ENCODE assay signal across 13 mouse cellular contexts in the genomic region with DNA sequence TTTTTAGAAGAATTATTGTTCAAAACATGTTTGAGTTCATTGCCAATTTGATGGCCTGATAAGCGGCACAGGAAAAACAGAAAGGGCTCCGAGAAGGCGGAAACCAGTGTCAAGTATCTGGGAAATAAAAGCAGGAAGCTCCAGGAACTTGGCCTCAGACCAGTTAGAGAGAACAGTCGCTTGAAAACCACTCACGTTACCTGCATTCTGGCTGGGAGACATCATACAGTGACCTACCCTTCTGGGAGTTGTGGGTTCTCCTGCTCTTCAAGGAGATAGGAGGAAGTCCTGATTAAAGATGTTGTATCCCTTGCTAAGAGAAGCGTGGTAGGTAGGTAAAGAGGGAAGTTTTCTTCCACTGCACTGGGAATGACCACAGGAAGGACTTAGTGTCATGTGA. TPM values are rescaled to one million over a fixed set of nuclear protein-coding genes. Genes with fewer than 3 reads are reported as not detected.
A peak's percentile ranks its signal among the peaks of the same experiment; 100 is the strongest.
DNase-seq lines count a peak whose midpoint lies in the region; ATAC-seq and TF ChIP-seq lines count a peak whose summit lies in the region.
"Had no signal": no experiment of that assay in that cellular context is flagged by ENCODE, and none has a peak within 500 bp of the region (broad histone marks: within the 10 kb centered on the region; RNA-seq: fewer than 3 reads in every experiment).

No protein-coding gene starts in this region.

- TF ChIP-seq CTCF in kidney, adult 2 months (conservative IDR thresholded peaks at IDR 0.05; ENCODE audit: insufficient read depth, insufficient read length, low read depth, low read length), result no peak

- no peaks in the 10 kb centered on the region for H3K36me3 ChIP-seq in erythroblast, embryonic 14.5 days (ENCODE audit: control insufficient read depth)
- no peaks in the 10 kb centered on the region for H3K36me3 ChIP-seq in kidney, adult 2 months (ENCODE audit: control insufficient read depth, insufficient read depth, low read length)
- H3K36me3 ChIP-seq in liver, embryonic 12.5 days, result no peaks in the 10 kb centered on the region
- H3K36me3 ChIP-seq: midbrain, embryonic 15.5 days had no signal

- H3K27me3 ChIP-seq in erythroblast, embryonic 14.5 days (ENCODE audit: control insufficient read depth), result no peaks in the 10 kb centered on the region
- no peaks in the 10 kb centered on the region for H3K27me3 ChIP-seq in kidney, adult 2 months (replicated peaks; ENCODE audit: control insufficient read depth, insufficient read depth, low read length)
- no peaks in the 10 kb centered on the region for H3K27me3 ChIP-seq in liver, embryonic 12.5 days (replicated peaks)
- H3K27me3 ChIP-seq: limb, embryonic 12.5 days; midbrain, embryonic 15.5 days; neural tube, embryonic 13.5 days had no signal

- WGBS in kidney, adult 2 months, result 43% methylated on average over 6 of the region's 6 CpGs
- 43% methylated on average over 6 of the region's 6 CpGs for WGBS in liver, embryonic 12.5 days (ENCODE audit: insufficient replicate concordance)

- peak; percentile 68 for DNase-seq in kidney, adult 2 months
- DNase-seq in kidney, postnatal 4 days, result no peak
- DNase-seq in c-Kit-positive CD71-positive TER-119-positive erythroid progenitor cells, embryonic 14.5 days (ENCODE audit: low spot score), result peak; percentile 9
- no peak for DNase-seq in B cell, adult 2 months
- DNase-seq in cerebellum, postnatal 10 days, result no peak
- DNase-seq: cerebellum, adult 8-10 months had no signal

- H3K4me2 ChIP-seq in liver, embryonic 12.5 days, result peak overlapping the region; percentile 41
- H3K4me2 ChIP-seq: limb, embryonic 12.5 days; midbrain, embryonic 15.5 days; neural tube, embryonic 13.5 days had no signal

- peak overlapping the region; percentile 81 for H3K27ac ChIP-seq in kidney, adult 2 months (ENCODE audit: insufficient read depth, low read depth, low read length)
- peak overlapping the region; percentile 17 for H3K27ac ChIP-seq in liver, embryonic 12.5 days
- H3K27ac ChIP-seq: midbrain, embryonic 15.5 days; neural tube, embryonic 13.5 days had no signal

- H3K9ac ChIP-seq in liver, embryonic 12.5 days, result no peak overlapping the region
- H3K9ac ChIP-seq: limb, embryonic 12.5 days; midbrain, embryonic 15.5 days; neural tube, embryonic 13.5 days had no signal

- peak overlapping the region; percentile 14 for H3K4me3 ChIP-seq in erythroblast, embryonic 14.5 days (replicated peaks)
- no peak overlapping the region for H3K4me3 ChIP-seq in kidney, adult 2 months (ENCODE audit: insufficient read depth, low read depth, low read length)
- H3K4me3 ChIP-seq in liver, embryonic 12.5 days, result no peak overlapping the region
- H3K4me3 ChIP-seq: limb, embryonic 12.5 days; midbrain, embryonic 15.5 days; neural tube, embryonic 13.5 days had no signal

- peaks cover 42% of the 10 kb centered on the region for H3K4me1 ChIP-seq in erythroblast, embryonic 14.5 days (ENCODE audit: control insufficient read depth)
- H3K4me1 ChIP-seq in kidney, adult 2 months (ENCODE audit: control insufficient read depth, insufficient read depth, low read length), result peaks cover 31% of the 10 kb centered on the region
- peaks cover 52% of the 10 kb centered on the region for H3K4me1 ChIP-seq in liver, embryonic 12.5 days

- no peaks in the 10 kb centered on the region for H3K9me3 ChIP-seq in erythroblast, embryonic 14.5 days (ENCODE audit: control insufficient read depth, low read length)
- H3K9me3 ChIP-seq in liver, embryonic 12.5 days (replicated peaks), result no peaks in the 10 kb centered on the region
- H3K9me3 ChIP-seq: limb, embryonic 12.5 days; midbrain, embryonic 15.5 days; neural tube, embryonic 13.5 days had no signal

- no peak for ATAC-seq in erythroblast, adult 5-6 weeks (replicated peaks; ENCODE audit: low FRiP score, poor library complexity, severe bottlenecking)
- no peak for ATAC-seq in liver, embryonic 12.5 days
- ATAC-seq: forebrain, embryonic 14.5 days; midbrain, embryonic 15.5 days had no signal

- no peak for TF ChIP-seq POLR2A in kidney, adult 2 months (IDR thresholded peaks at IDR 0.05; ENCODE audit: low read depth, low read length)

RNA-seq across cellular contexts. Expression of gene Crim1, which starts 44.7 kb away (rescaled TPM):
- polyA plus RNA-seq in erythroblast, embryonic 14.5 days (2012), result 0.07 and 0.10 TPM in 2 replicates
- total RNA-seq in erythroblast, adult 5-6 weeks (2015; ENCODE audit: low replicate concordance), result 1.0 and 1.5 TPM in 2 replicates
- total RNA-seq in erythroblast, adult 5-6 weeks (2017; ENCODE audit: low replicate concordance), result under 0.01 and 2.2 TPM in 2 replicates
- polyA plus RNA-seq in kidney, adult 2 months (2012; rRNA removed), result 54.2 and 64.9 TPM in 2 replicates
- 1.5 and 2.1 TPM in 2 replicates for polyA plus RNA-seq in liver, embryonic 12.5 days (2016; fragmentation: Nextera tagmentation; extraction: Ambion mirVana)

Comparison
In these comparisons a context has a peak if more than half of its experiments do, and no peak if none do; other contexts are left out.
1. DNase-seq: peak in kidney, adult 2 months (single experiment) and c-Kit-positive CD71-positive TER-119-positive erythroid progenitor cells, embryonic 14.5 days (single experiment); none in kidney, postnatal 4 days (0 of 2), B cell, adult 2 months (0 of 2) and cerebellum, postnatal 10 days (0 of 2).
2. RNA of gene Crim1, which starts 44.7 kb away (polyA plus RNA-seq): 54.2 to 64.9 TPM in kidney, adult 2 months; 1.5 to 2.1 TPM in liver, embryonic 12.5 days and 0.07 to 0.10 TPM in erythroblast, embryonic 14.5 days; every median in the first group is over 10 times any median in the second.